Mouse (Mus musculus): ENCODE results near the gene Zfp831.

Gene Zfp831

DNA sequence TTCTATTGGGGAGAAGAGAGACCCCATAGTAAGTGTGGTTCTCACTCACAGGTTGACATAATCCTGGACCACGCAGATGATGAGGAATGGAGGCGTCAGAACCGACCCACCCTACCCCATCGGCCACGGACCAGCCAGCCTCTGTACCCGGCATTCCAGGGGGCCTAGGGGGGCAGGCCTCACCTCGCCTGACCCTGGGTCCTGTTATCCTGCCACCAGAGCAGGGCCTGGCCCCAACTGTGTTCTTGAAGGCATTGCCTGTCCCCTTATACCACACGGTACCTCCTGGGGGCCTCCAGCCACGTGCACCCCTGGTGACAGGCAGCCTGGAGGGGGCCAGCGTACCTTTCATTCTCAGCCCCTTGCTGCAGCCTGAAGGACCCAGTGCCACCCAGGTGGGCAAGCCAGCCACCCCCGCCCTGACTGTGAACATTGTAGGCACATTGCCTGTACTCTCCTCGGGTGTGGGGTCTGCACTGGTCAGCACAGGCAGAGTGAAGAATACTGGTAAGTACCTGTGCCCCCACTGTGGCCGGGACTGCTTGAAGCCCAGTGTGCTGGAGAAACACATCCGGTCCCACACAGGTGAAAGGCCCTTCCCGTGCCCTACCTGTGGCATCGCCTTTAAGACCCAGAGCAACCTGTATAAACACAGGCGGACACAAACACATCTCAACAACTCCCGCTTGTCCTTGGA lies at the start of gene Zfp831:
TSS of gene Zfp831 (plus strand) at position 87 of the 697 bp plus-strand sequence.
- DNase-seq (ENCODE audit: low spot score in 2 of 2), result no peak

DNA sequence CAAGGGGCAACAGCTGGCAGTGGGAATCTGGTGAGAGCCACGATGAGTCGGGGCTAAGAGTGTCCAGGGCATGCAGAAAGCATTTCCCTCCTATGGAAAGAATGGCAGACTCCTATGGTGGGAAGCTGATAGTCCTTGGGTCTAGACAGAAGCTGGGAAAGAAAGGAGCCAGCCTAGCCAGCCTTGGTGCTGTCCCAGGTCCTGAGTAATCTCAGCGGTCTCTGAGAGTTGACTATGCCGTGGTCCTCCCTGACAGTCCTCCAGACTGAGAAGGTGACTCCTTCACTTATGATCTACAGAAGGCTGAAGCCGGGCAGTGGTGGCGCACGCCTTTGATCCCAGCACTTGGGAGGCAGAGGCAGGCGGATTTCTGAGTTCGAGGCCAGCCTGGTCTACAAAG lies 48.4 kb upstream of the Zfp831 start:
- DNase-seq (ENCODE audit: low spot score in 2 of 2), result no peak

GRCm38 (mm10) chr2:174595611-174596010 lies 47.7 kb upstream of the Zfp831 start:
- DNase-seq (ENCODE audit: low spot score in 2 of 2), result no peak

DNA sequence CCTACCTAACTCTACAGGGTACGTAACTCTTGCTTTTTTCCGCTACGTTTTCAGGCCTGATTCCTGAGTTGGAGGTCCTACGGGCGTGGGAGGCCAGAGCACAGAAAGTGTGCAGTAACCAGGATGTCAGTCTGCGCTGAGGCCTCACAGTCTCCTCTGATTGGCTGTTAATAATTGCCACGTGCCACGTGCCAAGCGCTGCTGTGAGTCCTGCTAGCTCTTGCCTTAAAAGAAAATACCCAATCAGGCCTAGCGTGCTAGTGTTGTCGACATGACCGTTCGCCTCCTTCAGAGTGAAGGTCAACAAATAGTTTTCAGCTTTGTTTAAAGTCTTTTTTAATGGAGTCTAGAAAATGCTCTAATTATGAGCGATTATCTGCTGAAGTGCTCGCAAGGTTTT lies 46.9 kb upstream of the Zfp831 start:
- DNase-seq (ENCODE audit: low spot score in 2 of 2), result no peak

- no peak for DNase-seq (ENCODE audit: low spot score in 2 of 2)
These were observed 44.9 kb upstream of the Zfp831 start for GRCm38 (mm10) chr2:174598451-174598850.

DNA sequence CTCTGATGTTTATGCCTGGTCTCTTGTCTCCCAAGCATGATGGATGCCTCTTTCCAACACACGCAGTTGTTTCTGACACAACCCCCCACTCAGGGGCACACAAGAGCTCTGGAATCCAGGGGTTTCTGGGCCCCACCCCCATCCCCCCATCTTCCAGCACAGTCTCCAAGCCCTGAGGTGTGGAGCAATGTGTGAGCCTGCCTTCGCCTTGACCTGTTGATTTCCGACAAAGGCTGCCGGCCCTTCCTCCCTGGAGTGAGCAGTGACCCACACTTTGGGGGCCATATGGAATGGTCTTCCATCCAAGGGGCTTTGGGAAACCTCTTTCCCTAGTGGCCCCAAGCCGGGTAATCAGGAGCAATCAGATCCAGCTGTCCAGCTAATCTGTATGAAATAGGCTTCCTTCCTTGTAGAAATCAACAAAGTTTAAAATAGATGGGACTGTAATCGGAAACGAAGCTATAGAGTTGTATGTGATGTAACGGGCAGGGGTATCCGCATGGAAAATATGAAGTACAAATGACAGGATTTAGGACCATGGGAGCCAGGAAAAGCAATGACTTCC lies 44.2 kb upstream of the Zfp831 start:
- DNase-seq (ENCODE audit: low spot score in 2 of 2), result no peak

GRCm38 (mm10) chr2:174599853-174600271 lies 43.5 kb upstream of the Zfp831 start:
- DNase-seq (ENCODE audit: low spot score in 2 of 2), result peak in 1 of 2 experiments; percentile 7

- no peak for DNase-seq (ENCODE audit: low spot score in 2 of 2)
These were observed 41.2 kb upstream of the Zfp831 start for GRCm38 (mm10) chr2:174601938-174602685.

DNA sequence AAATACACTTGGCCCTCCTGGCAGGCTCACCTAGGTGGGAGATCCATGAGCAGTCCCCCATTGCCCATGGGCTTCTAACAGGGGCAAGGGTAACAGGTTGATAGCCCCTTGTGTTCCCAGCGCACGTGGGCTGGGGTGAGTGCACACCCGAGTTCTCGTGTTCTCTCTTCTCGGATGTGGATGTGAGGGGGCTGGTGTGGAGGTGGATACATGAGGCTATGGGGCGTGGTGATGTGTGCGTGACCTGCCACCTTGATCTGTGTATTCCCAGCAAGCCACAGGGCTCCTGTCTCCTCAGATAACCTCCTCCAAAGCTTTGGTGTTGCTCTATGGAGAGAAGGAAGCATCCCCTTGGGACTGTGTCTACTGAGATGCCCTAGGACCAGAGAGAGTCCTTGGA lies 40.0 kb upstream of the Zfp831 start:
- DNase-seq (ENCODE audit: low spot score in 2 of 2), result no peak

DNA sequence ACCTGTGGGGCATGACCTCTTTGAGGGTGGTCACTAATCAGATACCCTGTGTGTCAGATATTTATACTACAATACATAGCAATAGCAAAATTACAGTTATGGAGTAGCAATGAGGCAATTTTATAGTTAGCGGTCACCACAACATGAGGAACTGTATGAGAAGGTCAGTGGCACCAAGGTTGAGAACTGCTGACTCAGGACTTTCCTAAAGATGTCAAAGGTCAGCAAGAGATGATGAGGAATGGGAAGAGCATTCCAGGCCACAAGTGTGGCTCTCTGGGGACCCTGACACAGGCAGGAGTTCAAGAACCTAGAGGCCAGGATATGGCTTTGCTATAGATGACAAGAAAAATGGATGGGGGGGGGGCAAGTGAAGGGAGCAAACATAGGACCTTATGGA lies 38.3 kb upstream of the Zfp831 start:
- DNase-seq (ENCODE audit: low spot score in 2 of 2), result no peak

DNA sequence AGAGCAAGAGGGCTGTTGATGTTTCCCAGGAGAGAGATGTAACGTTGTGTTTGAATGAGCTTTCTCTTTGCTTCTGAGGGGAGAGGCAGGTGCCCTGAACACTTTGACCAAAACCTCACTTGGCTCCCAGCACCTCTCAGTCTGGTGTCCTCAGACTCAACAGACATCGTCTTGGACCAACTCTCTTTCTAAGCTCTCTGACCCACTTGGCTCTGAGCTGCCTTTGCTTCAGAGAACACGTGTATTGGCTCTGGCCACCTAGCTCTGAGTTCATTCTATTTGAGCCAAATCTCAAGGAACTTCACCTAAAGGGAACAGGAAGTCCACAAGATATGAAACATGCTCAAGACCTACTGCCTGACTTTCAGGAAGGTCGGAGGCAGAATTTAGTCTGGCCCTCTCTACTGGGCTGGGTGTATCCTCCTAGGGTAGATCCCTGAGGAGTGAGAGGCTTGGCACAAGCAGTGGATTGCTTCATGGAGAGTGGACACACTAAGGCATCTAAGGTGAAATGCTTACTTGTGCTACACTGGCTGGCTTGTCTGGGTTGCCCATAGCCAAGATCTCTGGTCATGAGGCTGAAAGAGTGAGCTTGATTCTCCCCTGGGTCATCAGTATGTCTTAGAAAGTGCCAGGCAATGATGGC lies 37.8 kb upstream of the Zfp831 start:
- DNase-seq (ENCODE audit: low spot score in 2 of 2), result peak in 1 of 2 experiments; percentile 10

- DNase-seq (ENCODE audit: low spot score in 2 of 2), result no peak
These were observed 37.0 kb upstream of the Zfp831 start for GRCm38 (mm10) chr2:174606376-174606775.

GRCm38 (mm10) chr2:174609892-174610291 lies 33.4 kb upstream of the Zfp831 start:
- DNase-seq (ENCODE audit: low spot score in 2 of 2), result no peak

DNA sequence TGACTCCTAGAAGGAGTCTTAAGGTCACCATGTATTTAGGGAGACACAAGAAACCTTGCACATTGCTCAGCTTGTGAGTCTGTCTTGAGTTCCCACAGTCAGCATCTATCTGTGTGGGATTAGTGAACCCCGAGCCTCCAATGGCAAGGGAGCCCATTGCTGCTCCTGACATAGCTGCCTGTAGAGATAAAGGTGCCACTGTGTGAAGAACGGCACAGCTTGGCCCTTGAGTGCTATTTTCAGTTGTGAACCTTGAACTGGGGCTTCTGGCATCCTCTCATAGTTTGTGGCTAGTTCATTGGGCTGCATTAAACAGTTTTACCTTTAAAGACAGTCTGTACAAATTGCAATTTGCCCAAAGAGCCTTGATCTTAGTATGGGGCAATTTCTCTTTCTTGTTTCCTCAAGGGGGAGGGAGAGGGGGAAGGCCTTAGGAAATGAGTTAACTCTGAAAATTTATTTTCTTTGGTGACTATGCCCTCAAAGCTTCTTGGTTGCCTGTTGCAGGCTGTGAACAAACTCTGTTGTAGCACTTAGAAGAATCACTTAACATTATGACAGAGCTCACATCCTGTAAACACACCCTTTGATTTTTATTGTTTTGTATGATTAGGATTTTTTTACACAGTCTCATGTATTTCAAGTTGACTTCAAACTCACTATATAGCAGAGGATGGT lies 30.8 kb upstream of the Zfp831 start:
- DNase-seq (ENCODE audit: low spot score in 2 of 2), result no peak

DNA sequence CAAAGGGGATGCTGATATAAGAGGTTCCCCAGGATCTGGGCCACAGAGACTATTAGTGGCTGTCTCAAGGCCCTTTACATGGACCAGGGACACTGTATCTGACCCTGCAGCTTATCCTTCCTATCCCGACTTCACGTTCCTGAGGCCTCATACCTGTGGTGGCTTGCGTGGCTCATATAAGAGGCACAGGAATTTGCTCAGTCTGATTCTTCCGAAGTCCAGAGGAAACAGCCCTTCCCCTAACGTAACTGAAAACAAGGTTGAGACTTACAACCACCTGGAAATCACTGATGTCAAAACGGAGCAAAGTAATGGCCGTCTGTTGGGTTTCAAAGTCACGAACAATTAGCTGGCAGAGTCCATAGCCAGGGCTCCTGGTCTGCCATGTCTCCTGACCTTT lies 30.1 kb upstream of the Zfp831 start:
- DNase-seq (ENCODE audit: low spot score in 2 of 2), result no peak

- DNase-seq (ENCODE audit: low spot score in 2 of 2), result no peak
These were observed 29.4 kb upstream of the Zfp831 start for GRCm38 (mm10) chr2:174613921-174614441.

DNA sequence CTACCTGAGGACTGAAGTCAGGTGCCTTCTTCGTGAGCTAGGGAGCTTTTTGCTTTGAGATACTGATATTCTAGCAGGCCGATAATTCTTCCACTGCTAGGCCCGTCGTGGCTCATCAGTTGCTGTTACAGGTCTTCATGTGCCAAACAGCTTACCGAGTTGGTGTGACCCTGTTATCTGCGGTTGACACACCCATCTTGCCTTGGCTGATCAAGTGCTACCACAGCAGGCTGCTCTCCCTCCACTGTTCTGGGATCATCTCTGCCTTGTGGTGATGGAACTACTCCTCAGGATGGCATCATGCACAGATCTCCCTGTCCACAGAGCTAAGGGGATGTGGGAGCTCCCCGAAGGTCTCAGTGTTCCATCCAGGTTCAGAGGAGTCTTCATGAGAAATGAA lies 21.5 kb upstream of the Zfp831 start:
- DNase-seq (ENCODE audit: low spot score in 2 of 2), result no peak

GRCm38 (mm10) chr2:174624430-174624829 lies 18.9 kb upstream of the Zfp831 start:
- DNase-seq (ENCODE audit: low spot score in 2 of 2), result no peak

DNA sequence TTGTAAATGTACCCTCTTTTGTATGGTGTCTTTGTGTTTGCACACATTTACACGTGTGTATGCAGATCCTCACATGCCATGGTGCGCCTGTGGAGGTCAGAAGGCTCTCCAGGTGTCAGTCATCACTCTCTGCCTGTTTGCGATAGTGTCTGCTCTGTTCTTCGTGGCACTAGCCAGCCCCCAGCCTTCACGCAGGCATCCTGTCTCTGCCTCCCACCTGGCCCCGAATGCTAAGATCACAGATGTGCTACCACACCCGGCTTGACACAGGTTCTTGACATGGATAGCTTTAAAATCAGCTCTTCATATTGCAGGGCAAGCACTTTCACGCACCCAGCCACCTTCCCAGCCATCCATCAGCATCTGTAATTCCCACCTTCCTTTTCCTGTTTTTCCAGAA lies 16.3 kb upstream of the Zfp831 start:
- DNase-seq (ENCODE audit: low spot score in 2 of 2), result no peak

- no peak for DNase-seq (ENCODE audit: low spot score in 2 of 2)
These were observed 14.0 kb upstream of the Zfp831 start for GRCm38 (mm10) chr2:174629299-174629850.

DNA sequence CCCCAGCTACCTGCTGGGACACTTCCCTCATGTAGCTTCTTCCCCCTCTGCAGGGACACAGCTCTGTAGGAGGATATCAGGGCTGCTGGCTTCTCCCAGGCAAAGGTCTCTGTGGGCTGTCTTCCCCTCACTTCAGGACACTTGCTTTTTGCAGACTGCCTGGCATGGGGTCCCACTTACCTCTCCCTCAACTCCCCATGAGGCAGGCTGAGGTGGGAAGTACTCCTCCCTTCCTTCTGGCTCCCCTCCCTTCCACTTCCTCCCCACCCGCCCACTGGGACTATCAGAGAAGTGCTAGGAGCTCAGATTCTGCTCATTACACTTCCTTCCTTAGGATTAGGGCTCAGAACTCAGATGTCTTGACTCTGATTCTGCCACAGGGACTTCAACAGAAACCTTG lies 6.6 kb upstream of the Zfp831 start:
- no peak for DNase-seq (ENCODE audit: low spot score in 2 of 2)
